Mouse (Mus musculus) c-Kit-positive CD71-positive TER-119-negative erythroid progenitor cells, embryonic 14.5 days (primary cell): ENCODE data around the gene Mcm5.

Source experiments
- DNase-seq: peaks from one replicate; pipeline ENCODE4 v3.0.0-alpha.2; 2013; ENCODE audit warnings: low read depth

Mcm5 gene

GRCm38 (mm10) chr8:75109236-75109967 is at the start of gene Mcm5:
Mcm5 (plus strand) TSS chr8:75109569.
- DNase-seq: peak; percentile 100

- no peak for DNase-seq
Measured at GRCm38 (mm10) chr8:75060022-75060421, 49.3 kb upstream of the Mcm5 start.

GRCm38 (mm10) chr8:75060815-75061214 is 48.6 kb upstream of the Mcm5 start:
- no peak for DNase-seq

GRCm38 (mm10) chr8:75063290-75063689 is 46.1 kb upstream of the Mcm5 start:
- DNase-seq: no peak

- no peak for DNase-seq
Measured at GRCm38 (mm10) chr8:75064790-75065189, 44.6 kb upstream of the Mcm5 start.

- DNase-seq: no peak
Measured at GRCm38 (mm10) chr8:75067287-75067686, 42.1 kb upstream of the Mcm5 start.

- DNase-seq: no peak
Measured at GRCm38 (mm10) chr8:75070297-75070696, 39.1 kb upstream of the Mcm5 start.

- peak; percentile 66 for DNase-seq
Measured at GRCm38 (mm10) chr8:75071627-75072346, 37.6 kb upstream of the Mcm5 start.

GRCm38 (mm10) chr8:75074876-75075275 is 34.5 kb upstream of the Mcm5 start:
- no peak for DNase-seq

- DNase-seq: no peak
Measured at GRCm38 (mm10) chr8:75078215-75078614, 31.2 kb upstream of the Mcm5 start.

GRCm38 (mm10) chr8:75078851-75079250 is 30.5 kb upstream of the Mcm5 start:
- no peak for DNase-seq

- no peak for DNase-seq
Measured at GRCm38 (mm10) chr8:75081364-75082040, 27.9 kb upstream of the Mcm5 start.

GRCm38 (mm10) chr8:75082181-75082805 is 27.1 kb upstream of the Mcm5 start:
- DNase-seq: no peak

GRCm38 (mm10) chr8:75083846-75084245 is 25.5 kb upstream of the Mcm5 start:
- DNase-seq: peak; percentile 92

GRCm38 (mm10) chr8:75084382-75085064 is 24.8 kb upstream of the Mcm5 start:
- DNase-seq: no peak

- no peak for DNase-seq
Measured at GRCm38 (mm10) chr8:75086002-75086401, 23.4 kb upstream of the Mcm5 start.

- no peak for DNase-seq
Measured at GRCm38 (mm10) chr8:75087127-75087526, 22.2 kb upstream of the Mcm5 start.

- peak; percentile 52 for DNase-seq
Measured at GRCm38 (mm10) chr8:75088989-75089881, 20.1 kb upstream of the Mcm5 start.

- DNase-seq: no peak
Measured at GRCm38 (mm10) chr8:75090781-75091365, 18.5 kb upstream of the Mcm5 start.

- peak; percentile 60 for DNase-seq
Measured at GRCm38 (mm10) chr8:75093399-75094156, 15.8 kb upstream of the Mcm5 start, which contains the start of gene Hmox1. Hmox1 (plus strand) TSS chr8:75093621.
